Mouse (Mus musculus): ENCODE results near the gene Pigt.

DNA sequence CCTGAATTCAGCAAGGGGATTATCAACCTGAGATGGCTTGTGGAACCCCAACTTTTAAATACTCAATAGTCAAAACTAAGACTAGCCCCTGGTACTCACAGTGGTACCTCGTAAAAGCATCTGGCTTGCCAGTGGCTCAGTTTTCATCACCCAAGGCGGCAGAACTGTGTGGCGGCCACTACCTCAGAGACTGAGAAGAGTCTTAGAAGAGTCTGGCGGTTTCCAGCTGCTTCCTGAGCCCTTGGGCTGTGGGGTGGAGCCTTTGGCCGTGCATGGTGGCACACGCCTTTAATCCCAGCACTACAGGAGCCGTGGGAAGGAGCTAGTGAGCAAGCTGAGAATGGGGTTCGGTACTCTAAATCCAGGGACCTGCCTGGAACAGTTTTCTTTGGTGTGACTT, 25.0 kb downstream of the Pigt start:
- TF ChIP-seq CTCF (IDR thresholded peaks at IDR 0.05; ENCODE audit: borderline replicate concordance, extremely low read depth, insufficient read depth, insufficient read length): no peak
- no peak for TF ChIP-seq POLR2A (IDR thresholded peaks at IDR 0.05; ENCODE audit: borderline replicate concordance, extremely low read depth, insufficient read depth, insufficient read length, poor library complexity, severe bottlenecking)

Data from brain, embryonic 14.5 days (tissue).